Mouse (Mus musculus): Measurements from ENCODE around the gene Adam11. TPM values are rescaled to one million over a fixed set of nuclear protein-coding genes. Genes with fewer than 3 reads are reported as not detected.

Adam11 gene
- polyA plus RNA-seq, 1 experiment = 0.40 TPM

- H3K27ac ChIP-seq (ENCODE audit: insufficient read depth, low read length) = no peak overlapping the region
- no peaks in the 10 kb centered on the region for H3K4me1 ChIP-seq (ENCODE audit: control insufficient read depth, insufficient read depth, low read length)
- H3K4me3 ChIP-seq (ENCODE audit: insufficient read depth, low read length) = peak overlapping the region; percentile 37
- TF ChIP-seq POLR2A (IDR thresholded peaks at IDR 0.05; ENCODE audit: low read depth, low read length) (peak; percentile 58), CTCF (IDR thresholded peaks at IDR 0.05; ENCODE audit: borderline replicate concordance, insufficient read depth, low read length) (peak; percentile 25; the same call in 1 of the 2 replicates)
Measured at GRCm38 (mm10) chr11:102774621-102775141, 13.4 kb downstream of the Adam11 start.

DNA sequence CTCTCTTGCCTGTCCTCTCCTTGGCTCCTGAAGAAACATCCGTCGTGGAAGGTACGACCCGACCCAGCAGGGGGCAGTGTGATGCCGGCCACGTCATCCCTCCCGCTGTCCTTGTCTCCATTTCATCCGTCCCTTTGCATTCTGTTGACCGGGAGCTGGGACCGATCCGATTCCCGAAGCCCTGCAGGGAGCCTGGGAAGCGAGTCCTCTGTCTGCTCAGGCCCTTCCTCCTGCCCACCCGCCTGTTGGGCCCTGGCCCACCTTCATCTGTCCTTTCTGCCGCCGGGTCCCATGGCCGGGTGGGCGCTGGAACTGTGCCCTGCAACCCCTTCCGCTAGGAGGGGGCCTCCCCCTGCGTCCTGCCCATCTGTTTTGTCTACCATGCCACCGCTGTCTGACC, 16.4 kb downstream of the Adam11 start:
- H3K4me3 ChIP-seq (ENCODE audit: insufficient read depth, low read length) = no peak overlapping the region
- no peaks in the 10 kb centered on the region for H3K4me1 ChIP-seq (ENCODE audit: control insufficient read depth, insufficient read depth, low read length)
- H3K27ac ChIP-seq (ENCODE audit: insufficient read depth, low read length) = no peak overlapping the region
- TF ChIP-seq CTCF (IDR thresholded peaks at IDR 0.05; ENCODE audit: borderline replicate concordance, insufficient read depth, low read length) (peak; percentile 93), POLR2A (IDR thresholded peaks at IDR 0.05; ENCODE audit: low read depth, low read length) (no peak)

- Histone ChIP-seq H3K27ac (ENCODE audit: insufficient read depth, low read length) (no peak overlapping the region), H3K4me1 (ENCODE audit: control insufficient read depth, insufficient read depth, low read length) (no peaks in the 10 kb centered on the region), H3K4me3 (ENCODE audit: insufficient read depth, low read length) (no peak overlapping the region)
- TF ChIP-seq POLR2A (IDR thresholded peaks at IDR 0.05; ENCODE audit: low read depth, low read length) = no peak
- TF ChIP-seq CTCF (IDR thresholded peaks at IDR 0.05; ENCODE audit: borderline replicate concordance, insufficient read depth, low read length) = no peak
Measured at GRCm38 (mm10) chr11:102778165-102778564, 16.9 kb downstream of the Adam11 start.

DNA sequence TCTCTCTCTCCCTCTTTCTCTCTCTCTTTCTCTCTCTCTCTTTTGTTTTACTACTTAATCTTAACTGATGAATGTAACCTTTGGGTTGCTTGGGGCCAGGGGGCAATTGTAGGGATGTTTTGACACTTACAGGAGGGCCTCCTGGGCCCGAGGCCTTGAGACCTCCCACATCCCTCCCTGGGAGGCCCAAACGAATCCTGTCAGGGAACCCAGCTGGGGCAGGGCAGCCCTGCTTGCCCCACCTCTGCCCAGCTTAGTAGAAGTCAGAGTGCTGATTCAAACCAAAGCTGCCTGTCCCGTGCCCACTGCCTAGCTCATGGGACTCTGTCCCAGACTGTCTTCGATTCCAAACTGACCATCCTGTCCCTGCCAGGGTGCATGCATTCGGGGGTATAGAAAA, 17.4 kb downstream of the Adam11 start:
- Histone ChIP-seq H3K4me1 (ENCODE audit: control insufficient read depth, insufficient read depth, low read length) (no peaks in the 10 kb centered on the region), H3K4me3 (ENCODE audit: insufficient read depth, low read length) (no peak overlapping the region), H3K27ac (ENCODE audit: insufficient read depth, low read length) (no peak overlapping the region)
- TF ChIP-seq POLR2A (IDR thresholded peaks at IDR 0.05; ENCODE audit: low read depth, low read length) (no peak), CTCF (IDR thresholded peaks at IDR 0.05; ENCODE audit: borderline replicate concordance, insufficient read depth, low read length) (no peak)

DNA sequence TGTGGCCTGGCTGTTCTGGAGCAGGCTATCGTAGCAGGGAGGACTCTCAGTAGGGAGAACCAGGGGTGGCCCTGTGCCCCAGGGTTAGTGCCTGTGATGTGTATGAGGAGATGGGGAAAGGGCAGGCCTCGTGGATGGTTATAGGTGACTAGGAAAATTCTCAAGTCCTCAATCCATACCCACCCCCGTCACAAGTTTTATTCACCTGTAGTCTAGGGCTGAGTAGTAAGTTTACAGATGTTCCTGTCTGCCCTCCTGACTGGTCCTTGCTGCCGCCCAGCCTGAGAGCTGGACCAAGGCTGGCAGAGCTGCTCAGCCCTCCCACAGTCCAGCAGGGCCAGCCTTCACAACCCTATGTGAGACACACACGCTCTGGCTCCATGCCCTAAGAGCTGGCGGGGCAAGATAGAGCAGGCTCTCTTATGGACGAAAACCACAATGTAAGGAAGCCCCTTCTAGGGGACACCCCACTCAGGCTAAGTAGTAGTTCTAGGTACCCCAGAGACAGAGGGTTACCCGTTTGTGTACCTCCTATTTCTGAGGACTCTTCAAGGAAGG, 17.9 kb downstream of the Adam11 start:
- TF ChIP-seq POLR2A (IDR thresholded peaks at IDR 0.05; ENCODE audit: low read depth, low read length) (no peak), CTCF (IDR thresholded peaks at IDR 0.05; ENCODE audit: borderline replicate concordance, insufficient read depth, low read length) (no peak)
- Histone ChIP-seq H3K4me3 (ENCODE audit: insufficient read depth, low read length) (no peak overlapping the region), H3K27ac (ENCODE audit: insufficient read depth, low read length) (no peak overlapping the region), H3K4me1 (ENCODE audit: control insufficient read depth, insufficient read depth, low read length) (no peaks in the 10 kb centered on the region)

DNA sequence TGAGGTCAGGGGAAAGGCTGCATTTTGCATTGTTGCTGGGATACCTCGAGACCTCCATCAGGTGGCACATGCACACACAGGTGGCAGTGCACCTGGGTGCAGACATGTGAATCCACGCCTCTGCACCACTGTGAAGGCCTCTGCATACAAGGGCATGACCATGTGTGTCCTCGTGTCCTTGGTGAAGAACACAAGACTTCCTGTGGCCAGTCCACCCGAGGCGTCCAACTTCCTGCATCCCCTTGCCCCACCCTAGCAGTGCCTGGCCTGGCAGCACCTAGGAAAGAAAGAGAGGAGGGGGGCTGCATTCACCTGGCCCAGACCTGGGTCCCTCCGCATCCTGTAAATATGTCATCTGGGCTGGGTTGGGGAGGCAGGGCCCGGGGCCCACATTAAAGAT, 18.6 kb downstream of the Adam11 start:
- H3K4me3 ChIP-seq (ENCODE audit: insufficient read depth, low read length) = no peak overlapping the region
- H3K27ac ChIP-seq (ENCODE audit: insufficient read depth, low read length) = no peak overlapping the region
- H3K4me1 ChIP-seq (ENCODE audit: control insufficient read depth, insufficient read depth, low read length) = no peaks in the 10 kb centered on the region
- no peak for TF ChIP-seq POLR2A (IDR thresholded peaks at IDR 0.05; ENCODE audit: low read depth, low read length)
- TF ChIP-seq CTCF (IDR thresholded peaks at IDR 0.05; ENCODE audit: borderline replicate concordance, insufficient read depth, low read length) = no peak

DNA sequence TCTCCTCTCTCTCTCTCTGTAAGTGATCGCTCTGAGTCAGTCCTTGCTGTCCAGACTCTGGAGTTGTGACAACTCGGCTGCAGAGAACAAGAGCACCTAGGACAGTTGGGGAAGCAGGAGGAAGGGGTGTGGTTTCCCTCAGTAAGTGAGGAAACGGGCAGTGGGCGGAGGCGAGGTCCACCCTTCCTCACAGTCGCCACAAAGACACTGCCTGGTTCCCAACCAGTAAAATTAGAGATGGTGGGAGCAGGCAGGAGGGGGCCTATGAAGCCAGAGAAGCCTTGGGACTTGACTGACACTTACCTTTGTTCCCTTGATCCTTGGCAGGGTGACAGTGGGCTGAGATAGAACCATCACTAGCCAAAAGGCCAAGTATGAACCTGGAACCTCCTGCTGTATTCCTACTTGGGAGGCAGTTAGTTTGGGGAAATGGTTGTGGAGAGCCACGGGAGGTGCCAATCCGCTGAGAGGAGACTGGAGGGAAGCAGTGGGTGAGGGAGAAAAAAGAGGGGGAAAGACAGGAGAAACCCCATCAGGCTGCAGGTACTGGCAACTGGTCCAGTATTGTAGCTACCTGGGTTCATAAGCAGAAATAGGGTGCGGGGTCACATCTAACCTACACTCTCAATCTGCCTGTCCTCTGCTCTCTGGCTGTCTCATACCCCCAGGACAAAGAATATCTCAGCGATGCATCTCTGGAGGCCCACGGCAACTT, 19.2 kb downstream of the Adam11 start:
- Histone ChIP-seq H3K4me1 (ENCODE audit: control insufficient read depth, insufficient read depth, low read length) (no peaks in the 10 kb centered on the region), H3K4me3 (ENCODE audit: insufficient read depth, low read length) (no peak overlapping the region), H3K27ac (ENCODE audit: insufficient read depth, low read length) (no peak overlapping the region)
- TF ChIP-seq POLR2A (IDR thresholded peaks at IDR 0.05; ENCODE audit: low read depth, low read length) (no peak), CTCF (IDR thresholded peaks at IDR 0.05; ENCODE audit: borderline replicate concordance, insufficient read depth, low read length) (no peak)

DNA sequence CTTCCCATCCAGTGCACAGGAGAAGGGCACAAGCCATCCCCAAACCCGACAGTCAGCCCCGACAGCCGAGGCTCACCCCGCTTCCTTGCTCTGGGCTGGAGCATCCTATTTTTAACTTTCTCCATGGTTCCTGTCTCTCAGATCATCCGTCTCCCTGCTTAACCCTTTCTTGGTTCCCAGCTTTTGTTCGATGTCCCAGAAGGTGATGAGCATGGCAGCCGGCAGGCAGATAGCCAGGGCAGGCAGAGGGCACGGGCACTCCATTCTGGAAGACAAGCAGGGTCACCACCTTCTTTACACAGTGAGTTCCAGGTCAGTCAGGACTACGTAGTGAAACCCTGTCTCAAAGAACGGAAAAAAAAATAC, 19.7 kb downstream of the Adam11 start:
- Histone ChIP-seq H3K27ac (ENCODE audit: insufficient read depth, low read length) (no peak overlapping the region), H3K4me1 (ENCODE audit: control insufficient read depth, insufficient read depth, low read length) (no peaks in the 10 kb centered on the region)
- TF ChIP-seq POLR2A (IDR thresholded peaks at IDR 0.05; ENCODE audit: low read depth, low read length) (no peak), CTCF (IDR thresholded peaks at IDR 0.05; ENCODE audit: borderline replicate concordance, insufficient read depth, low read length) (no peak)

DNA sequence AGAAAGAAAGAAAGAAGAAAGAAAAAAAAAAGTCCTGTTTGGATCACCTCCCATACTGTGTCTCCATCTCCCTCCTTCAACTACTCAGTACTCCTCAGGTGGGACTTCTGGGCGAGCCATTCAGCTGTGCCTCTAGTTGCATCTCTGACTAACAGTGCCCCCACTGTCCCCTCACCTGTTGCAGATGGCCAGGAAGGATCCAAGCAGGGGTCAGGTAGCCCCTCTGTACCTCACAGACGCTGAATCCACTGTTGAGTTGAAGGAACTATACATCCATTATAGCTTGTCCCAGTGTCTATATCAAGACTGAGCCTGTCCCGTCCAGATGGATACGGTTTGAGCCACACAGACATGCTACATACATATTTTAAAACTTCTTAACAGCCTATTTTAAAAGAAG, 20.3 kb downstream of the Adam11 start:
- Histone ChIP-seq H3K4me1 (ENCODE audit: control insufficient read depth, insufficient read depth, low read length) (no peaks in the 10 kb centered on the region), H3K4me3 (ENCODE audit: insufficient read depth, low read length) (no peak overlapping the region), H3K27ac (ENCODE audit: insufficient read depth, low read length) (no peak overlapping the region)
- TF ChIP-seq POLR2A (IDR thresholded peaks at IDR 0.05; ENCODE audit: low read depth, low read length) (no peak), CTCF (IDR thresholded peaks at IDR 0.05; ENCODE audit: borderline replicate concordance, insufficient read depth, low read length) (no peak)

More for the DNA sequence above, 19.7 kb downstream of the Adam11 start:
- no peak overlapping the region for H3K4me3 ChIP-seq (ENCODE audit: insufficient read depth, low read length)

DNA sequence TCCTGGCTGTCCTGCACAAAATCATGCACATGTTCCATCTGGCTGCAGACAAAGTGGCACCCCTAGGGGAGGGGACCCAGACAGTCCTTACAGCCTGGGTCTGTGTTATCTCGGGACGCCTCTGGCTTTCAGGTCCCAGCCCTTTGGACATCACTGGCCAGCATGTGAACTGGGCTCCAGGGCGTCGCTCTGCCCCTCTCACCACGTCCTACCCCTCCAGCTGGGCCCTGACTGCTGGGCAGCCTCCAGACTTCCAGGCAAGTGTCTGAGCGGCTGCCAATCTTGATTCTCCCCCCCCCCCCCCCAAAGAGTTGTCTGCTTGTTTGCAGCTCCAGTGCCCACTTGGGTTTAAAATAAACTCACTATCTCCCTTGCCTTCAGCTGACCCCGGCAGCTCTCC, 22.2 kb downstream of the Adam11 start:
- Histone ChIP-seq H3K4me3 (ENCODE audit: insufficient read depth, low read length) (no peak overlapping the region), H3K27ac (ENCODE audit: insufficient read depth, low read length) (no peak overlapping the region), H3K4me1 (ENCODE audit: control insufficient read depth, insufficient read depth, low read length) (no peaks in the 10 kb centered on the region)
- TF ChIP-seq POLR2A (IDR thresholded peaks at IDR 0.05; ENCODE audit: low read depth, low read length) (no peak), CTCF (IDR thresholded peaks at IDR 0.05; ENCODE audit: borderline replicate concordance, insufficient read depth, low read length) (no peak)
